Mouse (Mus musculus) spleen, adult 2 months (tissue): ENCODE results near the gene R3hdm4.

Experiments used
- CTCF ChIP-seq: fragments of 200-500 bp; IDR thresholded peaks from 2 replicates; pipeline ENCODE4 v1.5.1; 2011; ENCODE audit warnings: mild to moderate bottlenecking, inconsistent platforms; ENCODE audit not compliant: insufficient read depth, insufficient read length, insufficient replicate concordance; ENCODE audit errors: extremely low read depth
- POLR2A ChIP-seq: fragments of 200-500 bp; IDR thresholded peaks from 2 replicates; pipeline ENCODE4 v1.6.1; 2011; ENCODE audit warnings: low read depth, low read length, inconsistent platforms

- TF ChIP-seq CTCF (no peak), POLR2A (no peak)
Measured at GRCm38 (mm10) chr10:79968181-79968580, 47.2 kb upstream of the R3hdm4 start.
